Comparison of ENCODE assay signal across 29 mouse cellular contexts in genomic region chr9:100340796-100341195, GRCm38 (mm10).
DNase-seq lines count a peak whose midpoint lies in the region; ATAC-seq lines count a peak whose summit lies in the region.
"Had no signal": no experiment of that assay in that cellular context is flagged by ENCODE, and none has a peak within 500 bp of the region (broad histone marks: within the 10 kb centered on the region; RNA-seq: fewer than 3 reads in every experiment).

No protein-coding gene starts in this region.

- no peak overlapping the region for H3K9ac ChIP-seq in intestine, embryonic 16.5 days (ENCODE audit: low read depth, low read length)
- H3K9ac ChIP-seq: hindbrain, embryonic 12.5 days; intestine, embryonic 15.5 days; limb, embryonic 12.5 days; liver, embryonic 15.5 days; lung, embryonic 14.5 days; midbrain, embryonic 15.5 days; neural tube, embryonic 15.5 days had no signal

- no peaks in the 10 kb centered on the region for H3K27me3 ChIP-seq in intestine, embryonic 16.5 days (replicated peaks; ENCODE audit: control insufficient read depth, insufficient read depth, low read length)
- H3K27me3 ChIP-seq: hindbrain, embryonic 12.5 days; intestine, embryonic 15.5 days; limb, embryonic 12.5 days; liver, embryonic 15.5 days; midbrain, embryonic 15.5 days; neural tube, embryonic 15.5 days had no signal

- no peak overlapping the region for H3K4me2 ChIP-seq in intestine, embryonic 16.5 days (ENCODE audit: low read depth, low read length)
- H3K4me2 ChIP-seq: hindbrain, embryonic 12.5 days; intestine, embryonic 15.5 days; limb, embryonic 12.5 days; liver, embryonic 15.5 days; lung, embryonic 14.5 days; midbrain, embryonic 15.5 days; neural tube, embryonic 15.5 days had no signal

- no peaks in the 10 kb centered on the region for H3K9me3 ChIP-seq in intestine, embryonic 16.5 days (ENCODE audit: control insufficient read depth, low read length)
- H3K9me3 ChIP-seq: hindbrain, embryonic 12.5 days; intestine, embryonic 15.5 days; limb, embryonic 12.5 days; liver, embryonic 15.5 days; midbrain, embryonic 10.5 days; midbrain, embryonic 15.5 days; neural tube, embryonic 15.5 days had no signal

- no peak for ATAC-seq in intestine, embryonic 16.5 days
- ATAC-seq: forebrain, embryonic 14.5 days; hindbrain, postnatal 0 days; intestine, embryonic 15.5 days; midbrain, embryonic 15.5 days had no signal

- H3K36me3 ChIP-seq in intestine, embryonic 16.5 days (ENCODE audit: control insufficient read depth, insufficient read depth, low read length) = no peaks in the 10 kb centered on the region
- H3K36me3 ChIP-seq: hindbrain, embryonic 12.5 days; intestine, embryonic 15.5 days; limb, embryonic 12.5 days; liver, embryonic 15.5 days; midbrain, embryonic 10.5 days; midbrain, embryonic 15.5 days; neural tube, embryonic 15.5 days had no signal

- no peak overlapping the region for H3K4me3 ChIP-seq in intestine, embryonic 16.5 days (ENCODE audit: low read length)
- H3K4me3 ChIP-seq: hindbrain, embryonic 12.5 days; intestine, embryonic 15.5 days; limb, embryonic 12.5 days; liver, embryonic 15.5 days; midbrain, embryonic 10.5 days; midbrain, embryonic 15.5 days; neural tube, embryonic 15.5 days had no signal

- no peak overlapping the region for H3K27ac ChIP-seq in intestine, embryonic 16.5 days (ENCODE audit: low read length)
- H3K27ac ChIP-seq: hindbrain, embryonic 12.5 days; hindbrain, postnatal 0 days; intestine, embryonic 15.5 days; kidney, postnatal 0 days; limb, embryonic 12.5 days; liver, embryonic 15.5 days; midbrain, embryonic 10.5 days; midbrain, embryonic 15.5 days; neural tube, embryonic 15.5 days; stomach, postnatal 0 days had no signal

- 80% methylated on average over 8 of the region's 8 CpGs for WGBS in intestine, embryonic 16.5 days

- no peaks in the 10 kb centered on the region for H3K4me1 ChIP-seq in intestine, embryonic 16.5 days (ENCODE audit: control insufficient read depth, insufficient read depth, low read length)
- H3K4me1 ChIP-seq: hindbrain, embryonic 12.5 days; intestine, embryonic 15.5 days; limb, embryonic 12.5 days; liver, embryonic 15.5 days; midbrain, embryonic 15.5 days; neural tube, embryonic 15.5 days had no signal

- intact Hi-C loops in left cerebral cortex, postnatal 4 days (cut with DNase I) = no loop called here
- intact Hi-C loops in left cerebral cortex, postnatal 25 days (cut with DNase I) = no loop called here

- DNase-seq in left cerebral cortex, adult 11 months (ENCODE audit: low spot score) = peak; percentile 14
- DNase-seq in left cerebral cortex, postnatal 4 days = no peak
- DNase-seq in 3T3-L1 (ENCODE audit: low read depth, low spot score) = peak; percentile 35
- peak; percentile 48 to 58 for DNase-seq in frontal cortex, adult 2 months (ENCODE audit: extremely low spot score in 1 of 2, low spot score in 1 of 2)
- DNase-seq in left cerebral cortex, postnatal 25 days (ENCODE audit: low spot score in 2 of 2) = peak; percentile 16 to 84
- no peak for DNase-seq in cerebellum, adult 18-20 months
- no peak for DNase-seq in thymus, postnatal 4 days
- DNase-seq: adrenal gland, postnatal 14 days; cerebellum, adult 11-12 months; cerebellum, postnatal 25 days; gastrocnemius, postnatal 10 days; heart, postnatal 14 days; kidney, adult 8-10 months; lung, embryonic 14.5 days; lung, postnatal 14 days; thymus, adult 2 months; thymus, postnatal 36 days had no signal

Comparison
In these comparisons a context has a peak if more than half of its experiments do, and no peak if none do; other contexts are left out.
1. DNase-seq: peak in left cerebral cortex, adult 11 months (single experiment), 3T3-L1 (single experiment), frontal cortex, adult 2 months (2 of 2) and left cerebral cortex, postnatal 25 days (2 of 2); none in left cerebral cortex, postnatal 4 days (single experiment), cerebellum, adult 18-20 months (0 of 2) and thymus, postnatal 4 days (single experiment).